Mouse (Mus musculus) ES-E14 (cell line): ENCODE measurements around the gene Tnfsf13b. TPM values are rescaled to one million over a fixed set of nuclear protein-coding genes. Genes with fewer than 3 reads are reported as not detected.

Experiments used
- DNase-seq: peaks from one replicate; pipeline ENCODE4 v3.0.0-alpha.2; 2013; ENCODE audit warnings: low read depth, low spot score
- H3K27ac ChIP-seq: 2 replicates; pipeline ENCODE4 v1.5.1; 2012; ENCODE audit warnings: low read depth, mild to moderate bottlenecking, low read length, moderate library complexity, mixed read lengths; ENCODE audit not compliant: poor library complexity, insufficient read depth, severe bottlenecking
- H3K36me3 ChIP-seq: 2 replicates; pipeline ENCODE4 v1.6.1; 2012; ENCODE audit warnings: mild to moderate bottlenecking, low read length, moderate library complexity, mixed read lengths; ENCODE audit not compliant: control insufficient read depth, poor library complexity, insufficient read depth, severe bottlenecking
- H3K4me1 ChIP-seq, 2 experiments: fragments of 150-350 bp in 1 of 2; sonication (generic) in 1 of 2; 2 replicates each; pipeline ENCODE4 v1.6.1; 2012; ENCODE audit warnings: low read length in 2 of 2, mild to moderate bottlenecking in 1 of 2, mixed read lengths in 1 of 2; ENCODE audit not compliant: control insufficient read depth in 2 of 2, insufficient read depth in 2 of 2, poor library complexity in 1 of 2
- H3K4me3 ChIP-seq, 2 experiments: fragments of 150-350 bp in 1 of 2; sonication (generic) in 1 of 2; 2 replicates each; pipeline ENCODE4 v1.5.1; 2012; ENCODE audit warnings: low read length in 2 of 2, low read depth in 1 of 2, mild to moderate bottlenecking in 1 of 2, mixed read lengths in 1 of 2; ENCODE audit not compliant: insufficient read depth in 1 of 2, poor library complexity in 1 of 2, severe bottlenecking in 1 of 2
- H3K9ac ChIP-seq: 2 replicates; pipeline ENCODE4 v1.6.1; 2012; ENCODE audit warnings: low read depth, mild to moderate bottlenecking, low read length, mixed read lengths; ENCODE audit not compliant: poor library complexity, insufficient read depth, severe bottlenecking
- H3K9me3 ChIP-seq: fragments of 150-350 bp; sonication (generic); 2 replicates; pipeline ENCODE4 v1.6.1; 2012; ENCODE audit warnings: low read depth, mild to moderate bottlenecking, low read length; ENCODE audit not compliant: control insufficient read depth, insufficient read depth
- CHD2 ChIP-seq: IDR thresholded peaks from 2 replicates; pipeline ENCODE4 v1.6.1; 2014; ENCODE audit warnings: mild to moderate bottlenecking, low read depth, low read length, inconsistent platforms
- HCFC1 ChIP-seq: IDR thresholded peaks from 2 replicates; pipeline ENCODE4 v1.6.1; 2012; ENCODE audit warnings: low read length, inconsistent platforms, borderline replicate concordance; ENCODE audit not compliant: insufficient read depth
- MAFK ChIP-seq: IDR thresholded peaks from 2 replicates; pipeline ENCODE4 v1.6.1; 2014; ENCODE audit warnings: mild to moderate bottlenecking, low read depth, low read length, inconsistent platforms; ENCODE audit not compliant: insufficient read depth
- ZC3H11A ChIP-seq: IDR thresholded peaks from 2 replicates; pipeline ENCODE4 v1.6.1; 2012; ENCODE audit warnings: low read depth, mild to moderate bottlenecking, inconsistent platforms, low read length, borderline replicate concordance
- ZNF384 ChIP-seq: IDR thresholded peaks from 2 replicates; pipeline ENCODE4 v1.6.1; 2012; ENCODE audit warnings: low read depth, low read length, inconsistent platforms
- in situ Hi-C, 2 experiments: fragments of 600-800 bp; cut with MboI; formaldehyde crosslinking; loops; one replicate each; pipeline ENCODE4 v1.15.1; 2025; ENCODE audit warnings: low sequenced_read_pairs in 2 of 2, inconsistent platforms in 1 of 2; ENCODE audit not compliant: unreplicated experiment in 2 of 2
- total RNA-seq: library from RNA; depleted of rRNA; stranded (reverse); fragments of 300-350 nt; gene quantifications from 2 replicates; pipeline ENCODE4 v1.2.3, GENCODE M21; 2012

Gene Tnfsf13b
- total RNA-seq, 1 experiment = 0.31 TPM

DNA sequence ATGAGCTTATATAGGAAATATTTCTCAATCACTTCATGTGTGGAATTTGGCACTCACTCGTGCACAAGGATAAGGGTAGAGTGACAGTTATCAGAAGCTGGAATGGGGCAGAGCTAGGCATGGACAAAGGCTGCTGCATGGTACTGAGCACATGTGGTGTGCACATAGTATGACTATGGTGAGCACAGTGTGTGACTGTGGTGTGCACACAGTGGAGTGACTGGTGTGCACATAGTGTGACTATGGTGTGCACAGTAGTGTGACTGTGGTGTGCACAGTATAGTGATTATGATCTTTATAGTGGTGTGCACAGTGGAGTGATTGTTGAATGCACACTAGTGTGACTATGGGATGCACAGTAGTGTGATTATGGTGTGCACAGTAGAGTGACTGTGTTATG, 39.5 kb downstream of the Tnfsf13b start:
- Histone ChIP-seq H3K36me3 (no peaks in the 10 kb centered on the region), H3K4me3 (no peak overlapping the region), H3K27ac (no peak overlapping the region), H3K4me1 (no peaks in the 10 kb centered on the region), H3K9me3 (no peaks in the 10 kb centered on the region), H3K9ac (no peak overlapping the region)
- in situ Hi-C loops = loop anchor here (10.0 to 25.0 kb wide), 2 partner anchors 259 to 342 kb away; no protein-coding TSS in a partner anchor
- TF ChIP-seq HCFC1 = no peak
- no peak for TF ChIP-seq CHD2
- TF ChIP-seq ZC3H11A = no peak
- TF ChIP-seq ZNF384 = no peak
- TF ChIP-seq MAFK = no peak
- no peak for DNase-seq

DNA sequence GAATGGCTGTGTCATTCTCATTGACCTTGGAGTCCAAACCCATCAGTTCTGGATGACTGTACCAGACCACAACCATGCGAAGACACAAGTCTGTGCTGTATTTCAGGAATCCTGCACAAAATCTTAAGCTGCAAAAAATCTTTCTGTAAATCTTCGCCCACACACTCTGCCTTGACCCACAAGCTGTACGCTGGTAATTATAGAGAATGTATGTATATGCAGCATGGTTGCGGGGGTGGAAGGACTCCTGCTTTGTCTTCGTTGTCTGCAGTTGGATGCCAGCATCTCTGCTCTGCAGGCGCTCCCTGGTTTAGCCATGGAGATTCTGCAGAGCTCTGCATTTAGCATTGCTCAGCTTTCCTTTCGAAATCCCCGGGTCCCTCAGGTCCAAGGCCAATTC, 42.9 kb downstream of the Tnfsf13b start:
- no peak for TF ChIP-seq ZC3H11A
- no peak for TF ChIP-seq HCFC1
- TF ChIP-seq MAFK = no peak
- no peak for TF ChIP-seq CHD2
- no peak for TF ChIP-seq ZNF384
- Histone ChIP-seq H3K27ac (no peak overlapping the region), H3K4me1 (no peaks in the 10 kb centered on the region), H3K36me3 (no peaks in the 10 kb centered on the region), H3K4me3 (no peak overlapping the region), H3K9me3 (no peaks in the 10 kb centered on the region), H3K9ac (no peak overlapping the region)
- in situ Hi-C loops = loop anchor here (10.0 to 25.0 kb wide), 2 partner anchors 256 to 338 kb away; no protein-coding TSS in a partner anchor
- no peak for DNase-seq

DNA sequence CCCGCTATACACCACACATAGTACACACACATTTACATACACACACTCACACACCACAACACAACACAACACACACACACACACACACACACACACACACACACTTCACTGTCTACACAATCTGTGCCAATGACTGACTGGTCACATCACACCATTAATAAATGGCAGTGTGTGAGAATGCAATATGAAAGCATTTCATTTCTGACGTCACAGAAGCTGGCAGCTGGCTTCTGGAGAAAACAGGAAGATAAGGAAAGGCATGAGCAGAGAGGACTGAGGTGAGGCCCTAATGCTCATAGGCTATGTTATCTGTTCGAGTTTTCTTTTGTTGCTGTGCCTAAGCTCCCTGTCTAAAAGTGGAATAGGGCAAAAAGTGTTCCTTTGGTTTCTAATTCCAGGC, 45.3 kb downstream of the Tnfsf13b start:
- in situ Hi-C loops = loop anchor here in 1 of 2 experiments (10.0 kb wide), 1 partner anchor 343 kb away; no protein-coding TSS in a partner anchor
- H3K4me1 ChIP-seq = no peaks in the 10 kb centered on the region
- no peaks in the 10 kb centered on the region for H3K36me3 ChIP-seq
- no peak overlapping the region for H3K9ac ChIP-seq
- H3K4me3 ChIP-seq = no peak overlapping the region
- DNase-seq = no peak
- H3K9me3 ChIP-seq = no peaks in the 10 kb centered on the region
- no peak overlapping the region for H3K27ac ChIP-seq
- TF ChIP-seq HCFC1 (no peak), MAFK (no peak), CHD2 (no peak), ZNF384 (no peak), ZC3H11A (no peak)

DNA sequence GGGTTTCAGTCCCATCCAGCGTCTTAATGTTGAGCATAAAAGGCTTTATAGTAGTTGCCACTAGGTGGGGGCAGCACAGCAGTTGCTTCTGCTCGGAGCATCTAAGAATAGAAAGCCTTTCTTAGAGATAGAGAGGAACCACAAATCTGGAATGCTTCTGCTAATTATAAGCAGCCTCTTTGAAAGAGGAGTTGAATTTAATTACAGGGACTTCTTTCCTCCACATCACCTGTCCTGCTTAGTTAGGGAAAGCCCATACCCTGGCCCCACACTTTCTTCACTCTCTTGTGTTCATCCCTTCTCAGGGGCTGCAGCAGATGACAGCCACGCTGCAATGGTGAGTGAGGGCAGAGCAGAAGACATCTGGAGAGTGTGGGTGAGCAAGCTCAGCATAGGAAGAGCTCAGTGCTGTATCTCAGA, 47.3 kb downstream of the Tnfsf13b start:
- Histone ChIP-seq H3K4me3 (no peak overlapping the region), H3K9me3 (no peaks in the 10 kb centered on the region), H3K36me3 (no peaks in the 10 kb centered on the region), H3K27ac (no peak overlapping the region), H3K9ac (no peak overlapping the region), H3K4me1 (no peaks in the 10 kb centered on the region)
- TF ChIP-seq ZNF384 = no peak
- TF ChIP-seq HCFC1 = no peak
- TF ChIP-seq CHD2 = no peak
- no peak for TF ChIP-seq ZC3H11A
- TF ChIP-seq MAFK = no peak
- DNase-seq = no peak
- in situ Hi-C loops = loop anchor here in 1 of 2 experiments (10.0 kb wide), 1 partner anchor 341 kb away; no protein-coding TSS in a partner anchor

DNA sequence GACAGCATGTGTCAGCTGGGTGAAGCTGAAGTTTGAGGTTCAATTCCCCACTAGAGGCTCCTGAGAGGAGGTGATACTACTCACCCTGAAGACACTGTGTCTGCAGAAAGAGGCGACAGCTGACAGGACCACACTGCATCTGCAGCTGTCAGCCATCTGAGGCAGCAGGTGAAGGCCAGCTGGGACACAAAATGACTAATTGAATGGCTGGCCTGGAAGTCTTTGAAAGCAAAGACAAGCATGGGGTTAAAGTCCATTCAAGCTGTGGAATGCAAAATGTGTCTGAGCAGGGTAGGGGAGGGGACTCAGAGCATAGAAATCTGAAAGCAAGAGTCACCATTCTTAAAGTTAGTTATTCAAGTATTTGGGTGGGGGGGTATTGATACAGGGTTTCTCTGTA, 54.7 kb downstream of the Tnfsf13b start:
- no peak overlapping the region for H3K27ac ChIP-seq
- DNase-seq = no peak
- TF ChIP-seq MAFK = no peak
- in situ Hi-C loops = no loop called here
- H3K9ac ChIP-seq = no peak overlapping the region
- no peak overlapping the region for H3K4me3 ChIP-seq
- H3K4me1 ChIP-seq = no peaks in the 10 kb centered on the region
- no peaks in the 10 kb centered on the region for H3K36me3 ChIP-seq
- H3K9me3 ChIP-seq = no peaks in the 10 kb centered on the region
